9 mouse cellular contexts compared by ENCODE assay signal in the genomic region with DNA sequence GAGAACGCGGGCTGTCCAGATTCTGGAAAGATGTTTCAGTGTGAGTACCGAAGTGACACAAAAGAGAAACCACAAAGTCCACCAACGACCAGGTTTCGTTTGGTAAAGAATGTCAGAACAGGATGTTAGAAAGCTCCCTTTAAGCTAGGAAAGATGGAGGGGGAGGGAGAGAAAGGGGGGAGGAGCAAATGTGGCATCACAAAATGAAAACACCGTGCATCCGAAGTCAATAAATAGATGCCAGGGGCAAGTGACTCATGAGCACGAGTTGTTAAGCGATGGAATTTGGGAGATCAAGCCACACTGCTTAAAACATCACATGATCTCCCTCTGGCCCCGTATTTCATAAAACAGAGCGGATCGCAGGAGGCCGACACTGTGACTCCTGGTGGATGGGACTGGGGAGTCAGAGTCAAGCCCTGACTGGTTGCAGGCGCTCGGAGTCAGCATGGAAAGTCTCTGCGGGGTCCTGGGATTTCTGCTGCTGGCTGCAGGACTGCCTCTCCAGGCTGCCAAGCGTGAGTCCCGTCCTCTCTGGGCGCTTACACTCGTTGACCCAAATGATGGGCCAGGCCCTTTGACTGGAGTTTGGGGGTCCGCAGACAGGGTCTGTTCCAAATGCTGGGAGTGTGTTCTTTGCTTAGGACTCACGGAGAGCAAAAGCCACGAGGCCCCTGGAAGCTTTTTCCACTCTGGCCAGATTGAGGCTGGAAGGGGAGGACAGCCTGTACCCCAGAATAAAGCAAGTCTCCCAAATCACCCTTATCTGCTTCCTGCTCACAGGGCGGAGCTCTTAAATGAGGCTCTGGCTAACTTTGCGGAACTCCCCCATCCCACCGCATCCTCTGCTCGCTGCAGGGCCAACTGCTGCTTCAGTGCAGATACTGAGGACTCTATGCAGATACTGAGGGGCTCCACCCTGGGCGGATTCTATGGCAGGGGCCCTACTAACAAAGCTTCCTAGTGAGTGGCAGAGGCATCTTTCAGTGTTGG. TPM values are rescaled to one million over a fixed set of nuclear protein-coding genes. Genes with fewer than 3 reads are reported as not detected.
DNase-seq lines count a peak whose midpoint lies in the region; ATAC-seq lines count a peak whose summit lies in the region.
"Had no signal": no experiment of that assay in that cellular context is flagged by ENCODE, and none has a peak within 500 bp of the region (broad histone marks: within the 10 kb centered on the region; RNA-seq: fewer than 3 reads in every experiment).

A gene (plus strand): TSS at position 272 of the 993 bp plus-strand sequence.

- H3K27me3 ChIP-seq in heart, embryonic 14.5 days (ENCODE audit: control insufficient read depth, insufficient read depth, low read length), result 0 out of 2 replicates have a peak, but pooled peaks cover 5% of the 10 kb centered on the region
- H3K27me3 ChIP-seq in liver, embryonic 12.5 days (replicated peaks), result peaks cover 39% of the 10 kb centered on the region

- 25% methylated on average over 28 of the region's 28 CpGs for WGBS in heart, embryonic 14.5 days
- WGBS in liver, embryonic 12.5 days (ENCODE audit: insufficient replicate concordance), result 19% methylated on average over 28 of the region's 28 CpGs

- H3K27ac ChIP-seq in heart, embryonic 14.5 days (replicated peaks in 1 of 2; ENCODE audit: control insufficient read depth in 1 of 2, insufficient read depth in 1 of 2, low read depth in 2 of 2, low read length in 2 of 2), result no peak within 1 kb of the TSS
- H3K27ac ChIP-seq in liver, embryonic 12.5 days, result no peak within 1 kb of the TSS

- H3K9ac ChIP-seq in heart, embryonic 14.5 days (ENCODE audit: low read length), result peak within 1 kb of the TSS; percentile 48; the same call in 1 of the 2 replicates
- no peak within 1 kb of the TSS for H3K9ac ChIP-seq in liver, embryonic 12.5 days

- H3K4me1 ChIP-seq in heart, embryonic 14.5 days (ENCODE audit: control insufficient read depth in 2 of 2, insufficient read depth in 2 of 2, low read length in 2 of 2), result peaks cover 9 to 10% of the 10 kb centered on the region in 2 experiments
- no peaks in the 10 kb centered on the region for H3K4me1 ChIP-seq in liver, embryonic 12.5 days

- peak within 1 kb of the TSS; percentile 59 for H3K4me2 ChIP-seq in heart, embryonic 14.5 days (ENCODE audit: low read length)
- H3K4me2 ChIP-seq in liver, embryonic 12.5 days, result peak within 1 kb of the TSS; percentile 29

- ATAC-seq in heart, embryonic 14.5 days (ENCODE audit: insufficient number of reproducible peaks, insufficient read depth, low FRiP score, low read depth), result no peak
- no peak for ATAC-seq in liver, embryonic 12.5 days

- H3K4me3 ChIP-seq in heart, embryonic 14.5 days (ENCODE audit: control insufficient read depth in 1 of 2, insufficient read depth in 1 of 2, low read depth in 1 of 2, low read length in 2 of 2), result peak within 1 kb of the TSS; percentile 12 to 26
- H3K4me3 ChIP-seq in liver, embryonic 12.5 days, result no peak within 1 kb of the TSS

- intact Hi-C loops in heart, postnatal 25 days (cut with DNase I), result no loop called here
- intact Hi-C loops in left cerebral cortex, postnatal 10 days (cut with DNase I), result loop anchor here (10.0 kb wide), 1 partner anchor 178 kb away; a partner anchor contains a TSS

- no peaks in the 10 kb centered on the region for H3K9me3 ChIP-seq in heart, embryonic 14.5 days (ENCODE audit: control insufficient read depth, low read length)
- no peaks in the 10 kb centered on the region for H3K9me3 ChIP-seq in liver, embryonic 12.5 days (replicated peaks)

- peak; percentile 9 to 25 for DNase-seq in heart, adult 18-20 months
- DNase-seq in heart, postnatal 25 days (ENCODE audit: low spot score), result no peak
- peak; percentile 45 for DNase-seq in ES-CJ7 (ENCODE audit: low read depth, low spot score)
- DNase-seq in left cerebral cortex, postnatal 10 days (ENCODE audit: extremely low spot score in 1 of 2, low spot score in 2 of 2), result no peak
- no peak for DNase-seq in layer of hippocampus, postnatal 10 days (ENCODE audit: low spot score in 2 of 2)
- no peak for DNase-seq in left cerebral cortex, adult 8-10 months (ENCODE audit: low spot score in 2 of 2)

- no peaks in the 10 kb centered on the region for H3K36me3 ChIP-seq in heart, embryonic 14.5 days (ENCODE audit: control insufficient read depth, insufficient read depth, low read length)
- no peaks in the 10 kb centered on the region for H3K36me3 ChIP-seq in liver, embryonic 12.5 days

RNA-seq across cellular contexts. Expression of the gene that starts here (rescaled TPM):
- total RNA-seq in heart, adult 18-20 months (2021), result 1 to 10 TPM in 1 of 2 experiments, under 1 TPM in 1; 0.89 to 1.7 TPM
- total RNA-seq in heart, postnatal 25 days (2021), result under 1 TPM; 0.53 to 0.70 TPM
- polyA plus RNA-seq in heart, embryonic 14.5 days (2014; fragmentation: Nextera tagmentation; extraction: Ambion mirVana), result 1.9 and 8.4 TPM in 2 replicates
- polyA plus RNA-seq in liver, embryonic 12.5 days (2016; fragmentation: Nextera tagmentation; extraction: Ambion mirVana), result 0.17 and 0.36 TPM in 2 replicates
- total RNA-seq in left cerebral cortex, postnatal 10 days (2021), result under 1 TPM; 0.39 to 0.43 TPM
- under 1 TPM; 0.53 to 0.58 TPM for total RNA-seq in layer of hippocampus, postnatal 10 days (2021)
- total RNA-seq in left cerebral cortex, adult 8-10 months (2022), result 10 to 100 TPM in 1 of 4 experiments, 1 to 10 TPM in 3; 2.5 to 25.6 (median 6.0) TPM
- total RNA-seq: neutrophil, adult 5-6 weeks had no signal

Comparison
In these comparisons a context has a peak if more than half of its experiments do, and no peak if none do; other contexts are left out.
1. DNase-seq: peak in heart, adult 18-20 months (2 of 2) and ES-CJ7 (single experiment); none in heart, postnatal 25 days (single experiment), left cerebral cortex, postnatal 10 days (0 of 2), layer of hippocampus, postnatal 10 days (0 of 2) and left cerebral cortex, adult 8-10 months (0 of 2).